Mouse (Mus musculus) G1E (cell line): ENCODE results near the gene Cables2. TPM values are rescaled to one million over a fixed set of nuclear protein-coding genes. Genes with fewer than 3 reads are reported as not detected.
"Not testable (repeated sequence)": the region's sequence is repeated elsewhere in the genome, so short reads cannot be mapped to it uniquely, and the experiment has no call there.

Experiments
- ATAC-seq: 2 replicates; pipeline ENCODE4 v1.8.0; 2016; ENCODE audit warnings: mild to moderate bottlenecking; ENCODE audit not compliant: insufficient number of reproducible peaks, poor library complexity, low FRiP score, severe bottlenecking; ENCODE audit errors: extremely low read depth
- DNase-seq: peaks from one replicate; pipeline ENCODE4 v3.0.0; 2012; ENCODE audit warnings: low spot score
- H3K27me3 ChIP-seq: 2 replicates; pipeline ENCODE4 v1.6.1; 2012; ENCODE audit warnings: mild to moderate bottlenecking, low read length, inconsistent platforms; ENCODE audit not compliant: insufficient read depth
- H3K36me3 ChIP-seq: replicated peaks from 2 replicates; pipeline ENCODE3; 2012; ENCODE audit warnings: mild to moderate bottlenecking, inconsistent platforms
- H3K4me1 ChIP-seq: 2 replicates; pipeline ENCODE4 v1.6.1; 2012; ENCODE audit warnings: low read depth, low read length, inconsistent platforms, mixed read lengths; ENCODE audit not compliant: insufficient read depth
- H3K4me3 ChIP-seq: 2 replicates; pipeline ENCODE4 v1.5.1; 2012; ENCODE audit warnings: low read depth, mild to moderate bottlenecking, inconsistent platforms, low read length, moderate library complexity, mixed read lengths
- H3K9me3 ChIP-seq: replicated peaks from 2 replicates; pipeline ENCODE4 v1.6.1; 2012; ENCODE audit warnings: inconsistent platforms
- CTCF ChIP-seq: IDR thresholded peaks from 2 replicates; pipeline ENCODE4 v1.5.1; 2012; ENCODE audit warnings: low read depth, low read length, inconsistent platforms, mixed read lengths
- GATA1 ChIP-seq: IDR thresholded peaks from 2 replicates; pipeline ENCODE4 v1.6.1; 2012; ENCODE audit warnings: borderline replicate concordance, low read length, inconsistent platforms, mixed read lengths
- GATA2 ChIP-seq: IDR thresholded peaks from 2 replicates; pipeline ENCODE4 v1.6.1; 2012; ENCODE audit warnings: low read depth, low read length, inconsistent platforms, borderline replicate concordance
- POLR2AphosphoS5 ChIP-seq: IDR thresholded peaks from 2 replicates; pipeline ENCODE4 v1.6.1; 2012; ENCODE audit warnings: low read depth, low read length, inconsistent platforms; ENCODE audit not compliant: insufficient replicate concordance
- TAL1 ChIP-seq: conservative IDR thresholded peaks from 2 replicates; pipeline ENCODE4 v1.6.1; 2012; ENCODE audit warnings: low read depth, low read length, inconsistent platforms, mixed read lengths
- polyA plus RNA-seq: library from polyadenylated mRNA; stranded (reverse); fragments of >175 nt; gene quantifications from 2 replicates; pipeline ENCODE4 v1.2.3, GENCODE M21; 2012
- total RNA-seq, 2 experiments: library from RNA; stranded (forward) in 1 of 2; stranded (reverse) in 1 of 2; fragments of 200-1000 nt in 1 of 2; fragments of >200 nt in 1 of 2; fragmentation: Nextera tagmentation in 1 of 2; gene quantifications; 2 replicates each; pipeline ENCODE4 v1.2.3; 2014 to 2017

Gene Cables2
- total and polyA plus RNA-seq, 3 experiments: 8.7 to 14.5 (median 9.7) TPM

GRCm38 (mm10) chr2:180258951-180259484, 14.3 kb downstream of the Cables2 start:
- TF ChIP-seq POLR2AphosphoS5: 0 out of 2 replicates have a peak, but pooled peaks have one; percentile 56
- not testable (repeated sequence) for ATAC-seq, H3K27me3 ChIP-seq, H3K9me3 ChIP-seq, DNase-seq
- peaks cover 57% of the 10 kb centered on the region for H3K4me1 ChIP-seq
- H3K36me3 ChIP-seq: peaks cover 75% of the 10 kb centered on the region
- peak overlapping the region; percentile 53; the same call in 1 of the 2 replicates for H3K4me3 ChIP-seq

- ATAC-seq: no peak
- no peaks in the 10 kb centered on the region for H3K9me3 ChIP-seq
- peaks cover 58% of the 10 kb centered on the region for H3K4me1 ChIP-seq
- no peak for TF ChIP-seq CTCF
- no peak for TF ChIP-seq GATA2
- no peak for TF ChIP-seq POLR2AphosphoS5
- no peak for TF ChIP-seq TAL1
- TF ChIP-seq GATA1: no peak
- H3K36me3 ChIP-seq: peaks cover 69% of the 10 kb centered on the region
- no peaks in the 10 kb centered on the region for H3K27me3 ChIP-seq
- DNase-seq: no peak
- peak overlapping the region; percentile 97 for H3K4me3 ChIP-seq
Observed at GRCm38 (mm10) chr2:180257963-180258865, 15.1 kb downstream of the Cables2 start.

- Histone ChIP-seq H3K27me3 (no peaks in the 10 kb centered on the region), H3K36me3 (peaks cover 57% of the 10 kb centered on the region), H3K4me3 (peak within 1 kb of the TSS; percentile 97), H3K4me1 (peaks cover 58% of the 10 kb centered on the region), H3K9me3 (no peaks in the 10 kb centered on the region)
- DNase-seq (peak; percentile 98), ATAC-seq (peak; percentile 86)
- TF ChIP-seq GATA2: no peak
- TF ChIP-seq CTCF: no peak
- no peak for TF ChIP-seq POLR2AphosphoS5
- TF ChIP-seq GATA1: no peak
- no peak for TF ChIP-seq TAL1
Observed at GRCm38 (mm10) chr2:180257001-180257521, 16.2 kb downstream of the Cables2 start, which contains the start of gene Rps21. Rps21 (plus strand) TSS chr2:180257377.

DNA sequence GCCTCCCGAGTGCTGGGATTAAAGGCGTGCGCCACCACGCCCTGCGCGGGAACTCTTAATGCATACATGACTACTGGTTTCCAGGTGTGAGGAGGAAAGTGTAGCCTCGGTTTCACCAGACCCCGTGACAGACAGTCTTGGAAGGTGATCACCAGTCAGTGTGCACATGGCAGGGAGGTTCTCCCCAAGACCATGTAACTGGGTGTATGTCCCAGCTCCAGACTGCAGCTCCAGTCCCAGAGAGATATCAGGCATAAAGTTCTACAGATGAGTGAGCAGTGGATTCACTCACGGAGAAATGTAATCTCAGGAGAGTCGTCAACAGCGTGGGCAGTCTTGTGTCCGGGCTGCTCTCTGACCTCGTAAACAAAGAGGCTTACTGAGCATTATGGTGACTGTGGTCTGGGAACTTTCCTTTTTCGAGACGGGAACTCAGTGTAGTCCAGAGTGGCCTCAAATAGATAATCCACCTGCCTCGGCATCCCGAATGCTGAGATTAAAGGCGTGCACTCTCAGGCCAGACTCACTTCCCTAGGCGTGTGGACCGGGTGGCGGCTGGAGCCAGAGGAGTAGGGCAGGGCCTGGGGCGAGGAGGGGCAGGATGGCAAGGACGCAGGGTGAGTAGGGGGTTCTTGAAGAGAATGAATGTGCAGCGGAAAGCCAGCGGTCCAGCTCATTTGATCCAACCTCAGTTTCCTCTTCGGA, 16.8 kb downstream of the Cables2 start:
- Histone ChIP-seq H3K9me3 (no peaks in the 10 kb centered on the region), H3K4me3 (peak overlapping the region; percentile 97), H3K27me3 (no peaks in the 10 kb centered on the region), H3K36me3 (peaks cover 51% of the 10 kb centered on the region), H3K4me1 (peaks cover 58% of the 10 kb centered on the region)
- no peak for TF ChIP-seq POLR2AphosphoS5
- no peak for TF ChIP-seq CTCF
- TF ChIP-seq GATA1: no peak
- TF ChIP-seq TAL1: no peak
- TF ChIP-seq GATA2: no peak
- DNase-seq (peak; percentile 53), ATAC-seq (no peak)

DNA sequence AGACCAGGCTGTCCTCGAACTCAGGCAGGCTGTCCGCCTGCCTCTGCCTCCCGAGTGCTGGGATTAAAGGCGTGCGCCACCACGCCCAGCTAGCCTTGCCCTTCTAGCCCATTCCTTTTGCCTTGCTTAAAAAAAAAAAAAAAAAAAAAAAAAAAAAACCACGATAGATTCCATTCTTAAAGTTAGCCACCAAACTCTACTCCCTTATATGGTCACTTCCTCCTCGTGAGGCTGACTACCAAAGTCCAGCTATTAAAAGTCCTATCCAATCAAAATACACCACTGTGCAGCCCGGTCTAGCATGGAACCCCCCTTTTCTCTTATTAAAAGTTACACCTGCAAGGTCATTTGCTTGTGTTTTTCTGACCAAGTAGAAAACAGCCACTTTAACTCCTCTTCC, 17.6 kb downstream of the Cables2 start:
- peaks cover 44% of the 10 kb centered on the region for H3K36me3 ChIP-seq
- TF ChIP-seq GATA2: no peak
- TF ChIP-seq GATA1: no peak
- no peak for TF ChIP-seq TAL1
- no peak for TF ChIP-seq POLR2AphosphoS5
- TF ChIP-seq CTCF: no peak
- no peaks in the 10 kb centered on the region for H3K9me3 ChIP-seq
- ATAC-seq (peak; percentile 15), DNase-seq (no peak)
- peaks cover 57% of the 10 kb centered on the region for H3K4me1 ChIP-seq
- peak overlapping the region; percentile 97; the same call in 1 of the 2 replicates for H3K4me3 ChIP-seq
- no peaks in the 10 kb centered on the region for H3K27me3 ChIP-seq
